Mouse (Mus musculus) spleen, adult 18-20 months (tissue): Measurements from ENCODE around the gene Jak2.
A peak's percentile ranks its signal among the peaks of the same experiment; 100 is the strongest.

Source experiments
- DNase-seq, 2 experiments: peaks; one replicate each; pipeline ENCODE4 v3.0.0; 2022; ENCODE audit warnings: mixed read lengths in 2 of 2

The Jak2 gene

GRCm38 (mm10) chr19:29251191-29251957 is at the start of gene Jak2:
Gene Jak2 (plus strand): TSS chr19:29251828.
- DNase-seq: peak; percentile 90 to 91

GRCm38 (mm10) chr19:29203337-29203736 is 48.3 kb upstream of the Jak2 start:
- no peak for DNase-seq

DNA sequence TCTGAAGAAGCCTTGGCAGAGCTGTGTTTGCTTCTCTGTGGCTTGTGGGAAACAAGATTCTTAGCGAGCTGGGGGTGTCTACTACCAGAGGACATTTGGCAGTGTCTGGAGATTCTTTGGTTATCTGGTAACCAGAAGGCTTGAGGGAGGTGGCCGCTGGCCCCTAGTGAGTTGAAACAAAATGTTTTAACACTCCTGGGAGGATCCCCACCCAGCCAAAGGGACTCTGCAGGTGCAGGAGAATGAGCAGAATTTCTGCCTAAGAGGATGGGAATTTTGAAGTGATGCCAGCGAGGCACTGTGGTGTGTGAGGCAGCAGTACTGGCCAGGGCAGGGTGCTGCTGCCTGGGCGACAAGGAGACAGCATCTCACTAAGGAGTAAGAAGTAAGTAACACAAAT is 47.0 kb upstream of the Jak2 start:
- no peak for DNase-seq

DNA sequence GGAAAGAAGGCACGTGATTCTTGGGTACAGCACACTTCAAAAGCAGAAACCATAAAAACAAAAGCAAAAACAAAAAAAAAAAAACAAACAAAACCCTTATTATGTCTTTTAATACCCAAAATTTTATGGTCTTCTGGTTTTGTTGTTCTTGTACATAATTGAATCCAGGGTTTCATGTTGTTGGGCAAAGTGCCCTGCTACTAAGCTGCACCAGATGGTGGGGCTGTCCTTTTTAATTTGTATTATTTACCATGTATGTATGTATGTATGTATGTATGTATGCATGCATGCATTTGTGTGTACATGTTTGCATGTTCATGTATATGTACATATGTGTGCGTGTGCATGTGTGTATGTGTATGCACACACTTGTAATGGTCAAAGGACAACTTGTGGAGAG is 46.4 kb upstream of the Jak2 start:
- no peak for DNase-seq

DNA sequence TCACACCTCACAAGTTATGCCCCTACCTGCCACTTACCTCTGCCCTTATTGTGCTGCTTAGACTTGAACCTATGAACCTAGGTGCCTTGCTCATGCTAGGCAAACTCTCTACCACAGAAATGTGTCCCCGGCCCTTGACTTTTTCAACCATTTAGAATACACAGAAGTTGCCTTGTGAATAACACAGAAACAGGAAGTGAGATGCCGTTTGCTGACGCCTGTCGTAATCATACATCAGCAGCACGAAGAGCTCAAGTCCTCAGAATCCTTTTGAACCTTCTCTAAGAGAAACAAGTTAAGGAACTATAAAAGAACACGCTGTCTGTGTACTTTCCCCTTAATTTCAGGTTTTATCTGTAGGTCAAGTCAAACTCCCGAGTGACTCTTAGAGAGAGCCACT is 41.7 kb upstream of the Jak2 start:
- no peak for DNase-seq

DNA sequence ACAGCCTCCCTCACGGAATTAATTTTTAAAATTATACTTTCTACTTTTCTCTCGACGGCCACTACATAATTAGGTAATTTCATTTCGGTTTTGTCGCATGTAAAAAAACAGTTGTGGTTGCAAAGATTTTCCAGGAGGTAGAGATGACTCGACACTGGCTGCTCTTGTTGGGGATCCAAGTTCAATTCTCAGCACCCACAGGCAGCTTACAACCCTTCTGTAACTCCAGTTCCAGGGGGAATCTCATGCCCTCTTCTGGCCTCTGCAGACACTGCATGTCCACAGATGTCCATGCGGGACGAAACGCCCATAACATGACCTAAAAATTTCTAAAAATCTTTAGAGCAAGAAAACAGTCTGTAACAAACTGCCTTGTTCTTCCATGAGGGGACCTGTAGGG is 41.3 kb upstream of the Jak2 start:
- no peak for DNase-seq

- no peak for DNase-seq
Observed at GRCm38 (mm10) chr19:29215811-29216509, 35.7 kb upstream of the Jak2 start.

- DNase-seq: no peak
Observed at GRCm38 (mm10) chr19:29221867-29222266, 29.8 kb upstream of the Jak2 start.

- DNase-seq: no peak
Observed at GRCm38 (mm10) chr19:29224968-29225367, 26.7 kb upstream of the Jak2 start.

- DNase-seq: no peak
Observed at GRCm38 (mm10) chr19:29226996-29227395, 24.6 kb upstream of the Jak2 start.

DNA sequence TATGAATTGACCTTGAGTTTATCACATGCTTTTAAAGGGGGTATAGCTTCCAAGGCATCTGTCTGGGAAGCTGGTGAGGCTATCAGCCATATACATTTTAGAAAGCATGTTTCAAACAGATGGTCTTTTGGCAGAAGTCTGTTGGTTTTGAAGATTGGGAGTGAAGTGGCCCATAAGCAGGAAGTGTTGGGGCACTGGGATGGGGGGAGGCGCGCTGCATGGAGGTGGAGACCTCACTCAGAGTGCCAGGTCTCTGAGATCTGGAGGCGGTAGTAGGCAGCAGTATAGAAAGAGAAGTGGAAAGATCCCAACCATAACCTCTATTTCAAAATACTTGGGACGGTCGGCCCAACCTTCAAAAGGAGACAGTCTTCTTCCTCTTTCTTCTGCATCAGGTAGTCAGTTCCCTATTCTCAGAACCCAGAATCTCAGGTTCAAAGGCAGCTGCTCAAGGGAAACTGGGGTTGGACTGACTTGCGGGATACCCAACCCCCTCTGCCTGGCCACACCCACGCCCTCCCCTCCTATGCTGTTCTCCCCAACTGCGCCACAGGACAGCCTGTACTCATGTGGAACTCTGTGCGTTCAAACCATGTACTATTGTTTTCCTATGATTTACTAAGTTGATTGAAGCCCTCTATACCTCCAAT is 23.6 kb upstream of the Jak2 start:
- peak; percentile 50 to 52 for DNase-seq

DNA sequence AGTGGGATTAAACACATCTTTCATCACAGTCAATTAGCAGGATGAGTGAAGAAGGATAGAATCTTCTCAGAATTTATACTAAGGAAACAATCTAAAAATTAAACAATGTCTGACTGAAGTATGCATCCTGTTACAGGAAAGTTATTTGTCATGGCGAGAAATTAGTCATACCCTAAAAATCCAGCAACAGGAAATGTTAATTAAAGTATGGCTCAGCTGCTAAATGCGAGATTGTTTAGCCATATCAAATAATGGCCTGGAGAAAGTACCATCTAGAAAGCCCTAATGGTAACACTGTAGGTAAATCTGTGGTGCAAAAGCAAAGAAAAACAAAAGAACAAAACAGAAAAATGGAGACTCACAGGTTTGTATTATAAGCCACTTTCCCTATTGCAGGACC is 22.6 kb upstream of the Jak2 start:
- no peak for DNase-seq

GRCm38 (mm10) chr19:29232738-29233137 is 18.9 kb upstream of the Jak2 start:
- DNase-seq: no peak

DNA sequence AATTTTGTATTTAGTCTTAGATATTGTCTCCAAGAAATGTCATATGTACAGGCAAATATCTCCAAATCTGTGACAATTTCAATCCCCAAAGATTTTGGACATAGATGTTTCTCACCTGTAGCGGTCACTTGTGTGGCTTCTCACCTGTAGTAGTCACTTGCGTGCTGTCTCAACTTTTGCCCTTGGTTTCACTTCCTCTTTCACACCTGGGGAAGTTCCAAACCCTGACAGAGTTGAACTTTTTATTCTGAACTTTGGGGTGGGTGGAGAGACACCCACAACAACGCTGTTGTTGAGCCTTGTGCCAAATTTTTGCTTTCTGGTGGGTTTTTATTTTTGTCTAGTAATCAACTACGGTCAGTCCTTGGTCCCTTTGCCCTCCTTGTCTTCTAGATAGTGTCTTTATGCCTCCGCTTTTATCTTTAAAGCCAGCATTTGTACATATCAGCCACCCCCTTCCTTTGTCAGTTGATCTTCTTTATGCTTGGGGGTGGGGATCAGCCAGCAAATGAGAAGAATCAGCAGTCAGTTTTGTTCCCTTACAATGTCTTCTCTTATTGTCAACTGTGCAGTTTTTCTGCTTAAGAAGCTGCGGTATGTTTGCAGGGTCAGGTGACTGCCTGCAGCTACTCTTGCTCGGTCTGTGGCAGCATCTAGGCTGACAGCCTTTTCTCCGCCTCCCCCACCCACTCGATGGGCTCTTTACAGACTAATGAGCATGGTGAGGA is 14.8 kb upstream of the Jak2 start:
- peak; percentile 44 to 51 for DNase-seq

DNA sequence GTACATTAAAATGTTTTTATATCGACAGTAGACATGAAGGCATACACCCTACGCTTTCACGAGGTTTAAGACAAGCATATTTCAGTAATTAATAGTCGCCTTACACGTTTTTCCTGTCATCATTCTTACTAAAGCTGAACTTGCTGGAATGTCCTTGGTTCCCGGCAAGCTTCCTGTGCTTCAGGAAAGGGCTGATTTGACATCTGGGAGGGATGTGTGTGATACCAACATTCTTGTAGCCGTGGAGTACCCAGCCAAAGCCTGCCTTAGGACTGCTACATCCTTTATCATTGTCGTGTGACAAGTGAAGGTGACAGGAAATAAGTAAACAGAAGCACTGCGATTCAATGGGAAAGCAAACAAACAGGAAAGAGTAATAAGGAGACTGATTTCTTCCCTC is 13.5 kb upstream of the Jak2 start:
- DNase-seq: no peak

GRCm38 (mm10) chr19:29239513-29240235 is 12.0 kb upstream of the Jak2 start:
- no peak for DNase-seq

DNA sequence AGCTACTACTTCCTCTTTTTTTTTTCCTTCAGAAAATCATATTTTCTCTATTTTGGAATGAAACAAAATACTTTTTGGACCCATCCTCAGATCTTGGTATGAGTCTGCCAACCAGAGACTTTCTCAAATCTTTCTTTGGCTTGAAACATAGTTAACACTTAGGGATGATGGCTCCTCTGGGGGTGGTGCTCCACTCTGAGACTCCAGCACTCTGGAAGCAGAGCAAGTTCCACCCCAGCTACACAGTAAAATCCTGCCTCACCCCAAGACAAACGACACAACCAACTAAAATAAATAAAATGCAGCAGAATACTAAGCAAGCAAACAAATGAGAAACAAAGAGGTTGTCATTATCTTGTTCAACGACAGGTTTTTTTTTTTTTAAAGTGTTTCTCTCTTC is 11.0 kb upstream of the Jak2 start:
- DNase-seq: no peak

- no peak for DNase-seq
Observed at GRCm38 (mm10) chr19:29241581-29241980, 10.0 kb upstream of the Jak2 start.

GRCm38 (mm10) chr19:29249933-29250332 is 1.7 kb upstream of the Jak2 start:
- DNase-seq: no peak

DNA sequence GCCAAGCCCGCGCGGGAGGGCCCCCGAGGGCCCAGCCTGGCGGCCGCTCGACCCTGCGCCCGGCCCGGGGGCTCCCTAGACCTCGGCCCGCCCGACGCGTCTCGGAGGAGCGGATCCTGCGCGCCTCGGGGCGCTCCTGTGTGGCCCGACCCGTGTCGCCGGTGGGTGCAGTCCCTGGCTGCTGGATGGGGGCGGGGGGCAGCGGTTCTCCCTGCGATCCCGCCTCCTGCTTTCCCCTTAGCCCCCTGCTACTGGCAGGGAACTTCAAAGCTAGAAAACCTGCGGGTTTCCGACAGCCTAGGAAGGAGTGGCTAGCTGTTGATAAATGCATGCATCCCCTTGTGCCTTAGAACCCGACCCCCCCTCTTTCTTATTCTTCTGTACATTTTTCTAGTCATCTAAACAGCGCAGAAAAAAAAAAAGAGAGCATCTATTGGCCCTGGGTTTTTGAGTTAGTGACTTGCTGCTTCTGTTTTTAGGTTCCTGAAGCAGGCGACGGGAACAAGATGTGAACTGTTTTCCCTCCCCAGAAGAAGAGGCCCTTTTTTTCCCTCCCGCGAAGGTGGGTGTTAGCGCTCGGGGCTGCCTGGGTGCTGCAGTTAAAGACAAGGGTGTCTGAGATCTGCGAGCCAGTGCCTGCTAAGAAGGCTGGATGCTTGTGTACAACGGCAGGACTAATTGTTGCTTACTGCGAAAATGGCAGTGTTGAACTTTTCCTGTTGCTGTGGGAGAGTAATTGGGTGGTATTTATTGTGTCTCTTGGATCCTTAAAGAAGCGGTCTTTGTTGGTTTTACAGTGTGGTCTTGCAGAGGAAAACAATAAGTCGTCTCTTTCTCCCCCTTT is 552 bp downstream of the Jak2 start:
- no peak for DNase-seq

GRCm38 (mm10) chr19:29252831-29253545 is 1.4 kb downstream of the Jak2 start:
- DNase-seq: no peak
